Mouse (Mus musculus) midbrain, embryonic 10.5 days (tissue): Measurements from ENCODE around the gene Tspan9. TPM values are rescaled to one million over a fixed set of nuclear protein-coding genes. Genes with fewer than 3 reads are reported as not detected.

Source experiments
- DNase-seq: peaks from one replicate; pipeline ENCODE4 v3.0.0-alpha.2; 2017; ENCODE audit warnings: low spot score
- H3K27ac ChIP-seq: fragments of 300-500 bp; sonication (generic); replicated peaks from 2 replicates; pipeline ENCODE4 v1.5.1; 2016; ENCODE audit warnings: mild to moderate bottlenecking
- H3K27me3 ChIP-seq: fragments of 300-500 bp; sonication (generic); 2 replicates; pipeline ENCODE4 v1.6.1; 2016; ENCODE audit warnings: low read depth, mild to moderate bottlenecking; ENCODE audit not compliant: poor library complexity, severe bottlenecking
- H3K36me3 ChIP-seq: fragments of 300-500 bp; sonication (generic); 2 replicates; pipeline ENCODE4 v1.6.1; 2016; ENCODE audit warnings: mild to moderate bottlenecking, moderate library complexity
- H3K4me1 ChIP-seq: fragments of 300-500 bp; sonication (generic); 2 replicates; pipeline ENCODE4 v1.6.1; 2016
- H3K4me3 ChIP-seq: fragments of 300-500 bp; sonication (generic); 2 replicates; pipeline ENCODE4 v1.5.1; 2016; ENCODE audit warnings: mild to moderate bottlenecking, moderate library complexity
- H3K9me3 ChIP-seq: fragments of 300-500 bp; sonication (generic); replicated peaks from 2 replicates; pipeline ENCODE4 v1.6.1; 2016; ENCODE audit warnings: mild to moderate bottlenecking
- WGBS: fragments of 180-500 bp; shearing (Covaris S2); methylation state at CpG from one replicate; pipeline ENCODE4 v1.1.7; 2016; 5-methylcytosine and 5-hydroxymethylcytosine counted together
- polyA plus RNA-seq: library from polyadenylated mRNA; unstranded; fragments of >200 nt; fragmentation: Nextera tagmentation; extraction: Ambion mirVana; gene quantifications from 2 replicates; pipeline ENCODE4 v1.2.1, GENCODE M21; 2016

Gene Tspan9
- 48.0 and 52.6 TPM in 2 replicates for polyA plus RNA-seq

DNA sequence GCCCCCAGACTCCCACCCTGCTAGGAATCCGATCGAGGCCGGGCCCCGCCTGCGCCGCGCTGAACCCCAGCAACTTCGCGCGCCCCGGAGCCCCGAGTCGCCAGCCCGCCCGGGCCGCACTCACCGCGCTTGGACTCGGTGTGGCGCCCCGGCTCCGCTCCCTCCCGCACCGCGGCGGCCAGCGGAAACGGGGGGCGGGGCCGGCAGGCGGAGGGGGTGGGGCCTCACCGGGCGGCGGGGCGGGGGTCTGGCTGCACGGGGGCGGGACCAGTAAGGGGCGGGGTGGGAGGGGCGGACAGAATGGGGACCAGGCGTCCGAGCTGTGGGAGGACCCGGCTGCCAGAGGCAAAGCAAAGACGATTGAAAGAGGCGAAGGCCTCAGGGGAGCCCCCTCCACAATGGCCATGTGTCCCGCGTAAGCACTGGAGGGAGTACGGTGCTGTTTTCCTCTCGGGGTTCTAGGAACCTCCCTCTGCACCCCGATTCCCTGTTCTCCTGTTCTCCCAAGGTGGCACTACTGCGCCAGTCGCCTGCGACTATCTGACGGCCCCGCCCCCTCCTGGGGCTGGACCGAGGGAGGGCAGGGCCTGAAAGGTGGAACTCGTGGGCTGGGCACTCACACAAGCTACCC is at the start of gene Tspan9:
TSS of gene Tspan9 (minus strand) at position 205 of the 631 bp plus-strand sequence.
- Histone ChIP-seq H3K27me3 (peaks cover 21% of the 10 kb centered on the region), H3K27ac (peak within 1 kb of the TSS; percentile 88), H3K4me1 (peaks cover 25% of the 10 kb centered on the region), H3K9me3 (no peaks in the 10 kb centered on the region), H3K4me3 (peak within 1 kb of the TSS; percentile 80), H3K36me3 (no peaks in the 10 kb centered on the region)
- DNase-seq, result peak; percentile 83
- WGBS, result 0% methylated on average over 56 of the region's 56 CpGs

GRCm38 (mm10) chr6:128183521-128183920 is 40.1 kb upstream of the Tspan9 start:
- Histone ChIP-seq H3K9me3 (no peaks in the 10 kb centered on the region), H3K4me1 (no peaks in the 10 kb centered on the region), H3K27ac (no peak overlapping the region), H3K36me3 (no peaks in the 10 kb centered on the region), H3K4me3 (no peak overlapping the region), H3K27me3 (no peaks in the 10 kb centered on the region)
- no peak for DNase-seq
- 68% methylated on average over 2 of the region's 2 CpGs for WGBS

DNA sequence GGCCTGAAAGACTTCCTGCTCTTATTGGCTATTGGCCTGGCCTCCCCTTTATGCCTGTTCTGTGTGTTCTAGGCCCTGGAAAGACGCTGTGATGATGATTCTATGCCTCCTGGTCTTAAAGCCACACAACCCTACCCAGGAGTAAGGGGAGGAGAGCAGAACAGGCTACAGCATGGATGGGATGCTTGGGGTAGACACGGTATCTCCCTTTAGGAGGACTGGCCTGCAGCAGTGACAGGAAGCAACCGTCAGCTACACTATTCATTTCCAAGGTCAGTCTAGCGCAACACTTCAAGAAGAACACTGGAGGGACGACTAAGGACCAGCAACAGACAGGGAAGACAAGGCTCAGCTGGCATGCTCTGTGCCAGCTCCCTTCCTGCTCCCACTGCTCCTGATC is 37.8 kb upstream of the Tspan9 start:
- Histone ChIP-seq H3K4me1 (no peaks in the 10 kb centered on the region), H3K27me3 (no peaks in the 10 kb centered on the region), H3K4me3 (no peak overlapping the region), H3K36me3 (no peaks in the 10 kb centered on the region), H3K9me3 (no peaks in the 10 kb centered on the region), H3K27ac (no peak overlapping the region)
- DNase-seq, result no peak
- 78% methylated on average over 5 of the region's 5 CpGs for WGBS

- Histone ChIP-seq H3K4me1 (no peaks in the 10 kb centered on the region), H3K36me3 (no peaks in the 10 kb centered on the region), H3K27me3 (no peaks in the 10 kb centered on the region), H3K27ac (no peak overlapping the region), H3K4me3 (no peak overlapping the region), H3K9me3 (no peaks in the 10 kb centered on the region)
- no peak for DNase-seq
- 95% methylated on average over 1 of the region's 1 CpGs for WGBS
Observed at GRCm38 (mm10) chr6:128179651-128180050, 36.3 kb upstream of the Tspan9 start.

DNA sequence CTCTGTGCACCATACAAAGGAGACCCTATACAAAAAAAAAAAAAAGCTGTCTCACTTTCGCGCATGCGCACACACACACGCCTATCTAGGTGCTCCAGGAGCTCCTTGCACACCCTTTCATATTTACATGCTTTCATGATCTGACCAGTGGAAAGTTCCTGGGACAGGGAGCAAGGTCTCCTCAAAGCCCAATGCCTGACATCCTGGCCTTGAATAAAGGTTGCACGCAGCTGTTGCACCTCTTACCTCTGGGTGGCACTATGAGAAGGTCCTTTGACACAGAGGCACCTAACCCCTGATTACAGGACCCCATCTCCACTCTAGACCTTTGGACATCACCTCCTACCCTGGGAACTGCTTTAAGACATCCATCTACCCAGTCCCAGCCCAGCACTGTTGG is 35.9 kb upstream of the Tspan9 start:
- 70% methylated on average over 5 of the region's 5 CpGs for WGBS

DNA sequence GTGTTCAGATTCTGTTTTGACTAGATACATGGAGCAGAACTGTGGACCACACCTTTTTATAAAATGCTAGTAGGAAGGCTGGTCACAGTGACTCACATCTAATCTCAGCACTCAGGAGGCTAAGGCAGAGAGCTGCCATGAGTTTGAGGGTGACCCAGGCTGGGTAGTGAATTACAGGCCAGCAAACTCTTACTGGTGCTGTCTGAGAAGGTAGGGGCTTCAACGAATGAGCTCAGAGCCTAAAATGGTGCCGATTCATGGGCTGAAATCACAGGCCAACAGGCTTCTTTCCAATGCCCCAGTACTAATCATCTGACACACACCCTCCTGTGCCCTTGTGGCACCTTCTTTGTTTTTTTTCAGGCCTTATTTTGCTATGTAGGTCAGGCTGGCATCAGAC is 35.3 kb upstream of the Tspan9 start:
- no peak for DNase-seq
- H3K4me3 ChIP-seq, result no peak overlapping the region
- 93% methylated on average over 2 of the region's 2 CpGs for WGBS
- no peaks in the 10 kb centered on the region for H3K27me3 ChIP-seq
- H3K36me3 ChIP-seq, result no peaks in the 10 kb centered on the region
- H3K4me1 ChIP-seq, result no peaks in the 10 kb centered on the region
- H3K9me3 ChIP-seq, result no peaks in the 10 kb centered on the region
- no peak overlapping the region for H3K27ac ChIP-seq

More for the DNA sequence above, 35.9 kb upstream of the Tspan9 start:
- H3K4me3 ChIP-seq, result no peak overlapping the region
- H3K36me3 ChIP-seq, result no peaks in the 10 kb centered on the region
- no peaks in the 10 kb centered on the region for H3K9me3 ChIP-seq
- H3K27me3 ChIP-seq, result no peaks in the 10 kb centered on the region
- DNase-seq, result no peak
- H3K4me1 ChIP-seq, result no peaks in the 10 kb centered on the region
- no peak overlapping the region for H3K27ac ChIP-seq

DNA sequence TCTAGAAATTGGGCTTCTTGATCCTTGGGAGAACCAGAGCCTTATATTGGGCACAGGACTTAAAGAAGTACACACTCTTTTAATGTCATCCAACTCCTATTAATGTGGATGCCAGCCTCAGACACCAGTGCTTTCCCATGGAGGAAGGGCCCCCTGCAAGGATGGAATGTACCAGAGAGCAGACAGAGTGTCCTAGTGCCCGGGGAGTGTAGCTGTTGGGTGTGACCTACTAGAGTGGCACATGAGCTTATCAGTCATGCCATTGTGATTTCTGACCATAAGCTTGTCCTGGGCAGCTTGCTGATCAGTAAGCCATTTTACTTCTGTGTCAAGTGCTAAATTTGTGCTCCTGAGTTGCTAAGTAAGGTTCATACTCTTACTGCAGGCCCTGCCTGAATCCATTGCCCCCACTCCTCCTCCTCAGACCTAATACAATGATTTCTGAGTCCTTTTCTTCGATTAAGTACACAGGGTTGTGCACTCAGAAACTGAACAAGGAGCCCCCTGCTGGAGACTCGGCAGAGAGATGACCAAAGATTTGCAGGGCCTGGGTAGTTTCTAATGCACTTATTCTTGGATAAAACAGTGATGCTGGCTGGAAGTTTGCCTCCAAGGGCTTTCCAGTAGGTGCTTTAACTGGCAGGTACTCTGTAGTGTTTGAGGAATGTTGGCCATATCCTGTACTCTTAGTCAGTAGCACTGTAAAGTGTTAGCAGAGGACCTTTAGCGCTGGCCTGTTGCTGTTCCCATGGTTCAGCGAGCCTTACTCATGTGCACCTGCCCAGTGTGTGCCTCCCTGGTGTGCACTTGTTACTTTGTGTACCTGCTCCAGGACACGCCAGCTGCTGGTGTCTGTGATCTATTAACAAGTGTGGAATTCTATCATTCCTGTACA is 25.6 kb upstream of the Tspan9 start:
- DNase-seq, result peak; percentile 38
- H3K27me3 ChIP-seq, result no peaks in the 10 kb centered on the region; the same call in 1 of the 2 replicates
- H3K27ac ChIP-seq, result no peak overlapping the region
- H3K36me3 ChIP-seq, result no peaks in the 10 kb centered on the region
- H3K4me3 ChIP-seq, result no peak overlapping the region
- H3K4me1 ChIP-seq, result no peaks in the 10 kb centered on the region
- WGBS, result 68% methylated on average over 6 of the region's 6 CpGs
- no peaks in the 10 kb centered on the region for H3K9me3 ChIP-seq

GRCm38 (mm10) chr6:128165564-128165963 is 22.2 kb upstream of the Tspan9 start:
- Histone ChIP-seq H3K27me3 (no peaks in the 10 kb centered on the region; the same call in 1 of the 2 replicates), H3K9me3 (no peaks in the 10 kb centered on the region), H3K36me3 (no peaks in the 10 kb centered on the region), H3K4me1 (no peaks in the 10 kb centered on the region), H3K27ac (no peak overlapping the region), H3K4me3 (no peak overlapping the region)
- 80% methylated on average over 2 of the region's 2 CpGs for WGBS
- no peak for DNase-seq

GRCm38 (mm10) chr6:128164632-128165031 is 21.2 kb upstream of the Tspan9 start:
- no peak for DNase-seq
- Histone ChIP-seq H3K36me3 (no peaks in the 10 kb centered on the region), H3K27me3 (no peaks in the 10 kb centered on the region; the same call in 1 of the 2 replicates), H3K27ac (no peak overlapping the region), H3K4me3 (no peak overlapping the region), H3K4me1 (no peaks in the 10 kb centered on the region), H3K9me3 (no peaks in the 10 kb centered on the region)
- 81% methylated on average over 8 of the region's 8 CpGs for WGBS

DNA sequence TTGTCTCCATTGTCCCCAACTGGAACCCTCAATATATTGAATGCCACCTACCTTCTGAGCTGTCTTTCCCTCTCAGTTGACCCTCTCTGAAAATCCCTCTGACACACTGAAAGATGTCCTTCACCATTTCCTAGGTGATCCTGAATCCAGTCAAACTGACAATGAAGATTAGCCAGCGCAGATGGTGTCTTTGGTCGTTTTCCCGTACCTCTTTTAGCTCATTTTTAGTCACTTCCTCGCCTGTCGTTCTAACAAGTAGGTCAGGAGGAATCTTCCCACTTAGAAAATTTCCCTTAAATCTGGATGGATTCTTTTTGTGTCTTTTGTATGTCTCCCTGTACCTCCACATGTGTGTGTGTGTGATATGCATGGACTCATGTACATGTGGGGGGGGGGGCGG is 15.7 kb upstream of the Tspan9 start:
- Histone ChIP-seq H3K9me3 (no peaks in the 10 kb centered on the region), H3K4me3 (no peak overlapping the region), H3K4me1 (no peaks in the 10 kb centered on the region), H3K36me3 (no peaks in the 10 kb centered on the region), H3K27ac (no peak overlapping the region), H3K27me3 (no peaks in the 10 kb centered on the region)
- DNase-seq, result no peak
- WGBS, result 90% methylated on average over 6 of the region's 6 CpGs

DNA sequence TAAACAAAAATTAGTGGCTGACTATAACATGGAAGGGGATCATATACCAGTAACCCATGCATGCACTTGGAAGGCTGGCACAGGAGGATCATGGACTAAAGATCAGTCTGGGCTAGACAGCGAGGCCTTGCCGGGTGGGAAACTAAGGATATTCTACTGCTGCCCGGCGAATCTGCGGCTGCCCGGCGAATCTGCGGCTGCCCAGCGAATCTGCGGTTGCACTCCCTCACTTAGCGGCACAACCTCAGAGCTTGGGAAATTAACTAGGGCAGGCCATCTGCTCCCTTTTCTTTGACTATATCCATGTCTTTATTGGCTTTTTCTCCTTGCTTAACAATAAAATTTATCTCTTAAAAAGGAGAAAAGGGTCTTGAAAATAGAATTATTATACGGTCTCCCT is 14.6 kb upstream of the Tspan9 start:
- no peak for DNase-seq
- Histone ChIP-seq H3K4me1 (no peaks in the 10 kb centered on the region), H3K4me3 (no peak overlapping the region), H3K27me3 (no peaks in the 10 kb centered on the region), H3K36me3 (no peaks in the 10 kb centered on the region), H3K27ac (no peak overlapping the region), H3K9me3 (no peaks in the 10 kb centered on the region)
- 69% methylated on average over 12 of the region's 12 CpGs for WGBS

- H3K9me3 ChIP-seq, result no peaks in the 10 kb centered on the region
- WGBS, result 89% methylated on average over 4 of the region's 4 CpGs
Observed at GRCm38 (mm10) chr6:128156476-128156875, 13.1 kb upstream of the Tspan9 start.

DNA sequence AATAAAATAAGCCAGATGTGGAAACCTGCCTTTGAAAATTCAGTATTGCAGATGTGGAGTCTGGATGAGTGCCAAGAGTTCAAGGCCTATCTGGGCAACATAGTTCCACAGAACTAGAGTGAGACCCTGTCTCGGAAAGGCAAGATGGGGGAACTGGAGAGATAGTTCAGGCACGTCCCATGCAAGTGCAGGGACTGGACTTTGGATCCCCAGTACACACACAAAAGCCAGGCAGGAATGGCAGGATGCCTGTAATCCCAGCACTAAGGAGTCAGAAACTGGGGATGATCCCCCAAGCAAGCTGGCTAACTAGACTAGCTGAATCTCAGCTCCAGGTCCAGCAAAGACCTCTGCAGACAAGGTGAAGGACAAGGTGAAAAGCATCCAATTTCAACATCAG is 12.5 kb upstream of the Tspan9 start:
- H3K4me1 ChIP-seq, result no peaks in the 10 kb centered on the region
- H3K36me3 ChIP-seq, result no peaks in the 10 kb centered on the region
- H3K27ac ChIP-seq, result no peak overlapping the region
- H3K27me3 ChIP-seq, result no peaks in the 10 kb centered on the region
- 90% methylated on average over 2 of the region's 2 CpGs for WGBS
- no peaks in the 10 kb centered on the region for H3K9me3 ChIP-seq
- no peak overlapping the region for H3K4me3 ChIP-seq
- no peak for DNase-seq

More at GRCm38 (mm10) chr6:128156476-128156875, 13.1 kb upstream of the Tspan9 start:
- Histone ChIP-seq H3K4me3 (no peak overlapping the region), H3K27me3 (no peaks in the 10 kb centered on the region), H3K36me3 (no peaks in the 10 kb centered on the region), H3K27ac (no peak overlapping the region), H3K4me1 (no peaks in the 10 kb centered on the region)
- DNase-seq, result no peak
